Mouse (Mus musculus) myocyte (in vitro differentiated cells): Measurements from ENCODE around the gene 1700092M07Rik. TPM values are rescaled to one million over a fixed set of nuclear protein-coding genes. Genes with fewer than 3 reads are reported as not detected.

Experiments
- H3K27me3 ChIP-seq: one replicate; pipeline ENCODE4 v1.6.1; 2011; ENCODE audit not compliant: control insufficient read depth, insufficient read depth, insufficient read length
- H3K36me3 ChIP-seq: one replicate; pipeline ENCODE4 v1.6.1; 2011; ENCODE audit not compliant: control insufficient read depth, insufficient read depth
- H3K4me2 ChIP-seq: one replicate; pipeline ENCODE4 v1.6.1; 2011; ENCODE audit warnings: low read depth, control low read depth
- H3K4me3 ChIP-seq: one replicate; pipeline ENCODE4 v1.5.1; 2011; ENCODE audit warnings: mild to moderate bottlenecking, control low read depth, moderate library complexity
- H3K79me2 ChIP-seq: one replicate; pipeline ENCODE4 v1.6.1; 2011; ENCODE audit not compliant: control insufficient read depth, insufficient read depth
- H3ac ChIP-seq: one replicate; pipeline ENCODE4 v1.6.1; 2011; ENCODE audit not compliant: control insufficient read depth, insufficient read length
- CEBPB ChIP-seq: IDR thresholded peaks from 2 replicates; pipeline ENCODE4 v1.6.1; 2011; ENCODE audit warnings: mild to moderate bottlenecking, moderate library complexity; ENCODE audit not compliant: poor library complexity, insufficient read depth, severe bottlenecking
- E2F4 ChIP-seq: IDR thresholded peaks from one replicate; pipeline ENCODE4 v1.6.1; 2011; ENCODE audit warnings: mild to moderate bottlenecking, control low read depth, moderate library complexity; ENCODE audit not compliant: insufficient read depth
- MAX ChIP-seq: IDR thresholded peaks from one replicate; pipeline ENCODE4 v1.6.1; 2011; ENCODE audit warnings: low read depth, mild to moderate bottlenecking, control low read depth
- MYOD1 ChIP-seq, 3 experiments: IDR thresholded peaks; one replicate each; pipeline ENCODE4 v1.6.1; 2011; ENCODE audit warnings: control low read depth in 2 of 3, low read depth in 2 of 3, mild to moderate bottlenecking in 2 of 3, moderate library complexity in 1 of 3; ENCODE audit not compliant: insufficient read length in 2 of 3, control insufficient read depth in 1 of 3
- MYOG ChIP-seq, 3 experiments: IDR thresholded peaks; one replicate each; pipeline ENCODE4 v1.6.1; 2011; ENCODE audit warnings: control low read depth in 2 of 3, low read depth in 2 of 3, mild to moderate bottlenecking in 2 of 3; ENCODE audit not compliant: insufficient read length in 2 of 3, control insufficient read depth in 1 of 3, insufficient read depth in 1 of 3
- POLR2A ChIP-seq: IDR thresholded peaks from one replicate; pipeline ENCODE4 v1.6.1; 2011; ENCODE audit warnings: low read depth, mild to moderate bottlenecking, control low read depth, moderate library complexity; ENCODE audit not compliant: insufficient read length
- POLR2AphosphoS2 ChIP-seq: IDR thresholded peaks from one replicate; pipeline ENCODE4 v1.6.1; 2011; ENCODE audit warnings: low read depth, control low read depth; ENCODE audit not compliant: insufficient read length
- REST ChIP-seq: IDR thresholded peaks from one replicate; pipeline ENCODE4 v1.6.1; 2011; ENCODE audit warnings: mild to moderate bottlenecking, control low read depth, moderate library complexity; ENCODE audit not compliant: insufficient read depth, insufficient read length
- SRF ChIP-seq: IDR thresholded peaks from one replicate; pipeline ENCODE4 v1.6.1; 2011; ENCODE audit warnings: low read depth; ENCODE audit not compliant: control insufficient read depth, insufficient read length
- TCF12 ChIP-seq: IDR thresholded peaks from one replicate; pipeline ENCODE4 v1.6.1; 2011; ENCODE audit warnings: mild to moderate bottlenecking, control low read depth; ENCODE audit not compliant: poor library complexity, insufficient read depth, severe bottlenecking
- TCF3 ChIP-seq: IDR thresholded peaks from one replicate; pipeline ENCODE4 v1.6.1; 2011; ENCODE audit warnings: low read depth, control low read depth; ENCODE audit not compliant: insufficient read length
- USF1 ChIP-seq: IDR thresholded peaks from one replicate; pipeline ENCODE4 v1.6.1; 2011; ENCODE audit warnings: low read depth, mild to moderate bottlenecking, control low read depth, moderate library complexity
- polyA plus RNA-seq: library from polyadenylated mRNA; unstranded; fragments of >200 nt; fragmentation: generic; extraction: Trizol; gene quantifications from one replicate; pipeline ENCODE4 v1.2.1, GENCODE M21; 2012; ENCODE audit warnings: missing spikeins

1700092M07Rik gene
- polyA plus RNA-seq, 1 experiment = 0.94 TPM

- no peak overlapping the region for H3K4me3 ChIP-seq
- TF ChIP-seq MYOG (IDR thresholded peaks at IDR 0.05; ENCODE audit: control insufficient read depth in 1 of 3, insufficient read depth in 1 of 3, insufficient read length in 2 of 3, low read depth in 2 of 3) (no peak), MAX (no peak), SRF (no peak), MYOD1 (IDR thresholded peaks at IDR 0.05; ENCODE audit: control insufficient read depth in 1 of 3, insufficient read length in 2 of 3, low read depth in 2 of 3) (no peak), TCF12 (no peak), USF1 (no peak), POLR2A (no peak)
- peaks cover 68% of the 10 kb centered on the region for H3K79me2 ChIP-seq
- H3K4me2 ChIP-seq = peak overlapping the region; percentile 67
- H3ac ChIP-seq = no peak overlapping the region
- no peaks in the 10 kb centered on the region for H3K27me3 ChIP-seq
- peaks cover 27% of the 10 kb centered on the region for H3K36me3 ChIP-seq
These were observed 19.1 kb upstream of the 1700092M07Rik start for GRCm38 (mm10) chr19:8721378-8721777.

DNA sequence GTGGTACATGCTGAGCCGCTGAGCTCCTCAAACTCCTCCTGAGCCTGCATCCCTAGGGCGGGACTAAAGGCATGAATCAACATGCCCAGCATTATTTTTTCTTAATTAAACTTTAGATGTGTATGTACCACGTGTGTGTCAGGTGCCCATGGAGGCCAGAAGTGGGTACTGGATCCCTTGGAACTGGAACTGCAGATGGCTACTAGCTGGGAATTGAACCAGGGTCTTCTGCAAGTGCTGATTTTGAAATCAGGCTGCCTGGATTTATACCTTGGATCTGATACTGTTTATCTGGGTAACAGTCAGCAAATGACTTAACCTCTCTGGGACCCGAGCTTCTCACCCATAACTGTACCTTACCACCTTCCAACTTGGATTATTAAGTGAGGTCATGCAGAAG is 18.5 kb upstream of the 1700092M07Rik start:
- peak overlapping the region; percentile 67 for H3K4me2 ChIP-seq
- no peaks in the 10 kb centered on the region for H3K27me3 ChIP-seq
- no peak for TF ChIP-seq POLR2A
- TF ChIP-seq MYOD1 (IDR thresholded peaks at IDR 0.05; ENCODE audit: control insufficient read depth in 1 of 3, insufficient read length in 2 of 3, low read depth in 2 of 3) = no peak
- TF ChIP-seq REST = no peak
- no peak for TF ChIP-seq E2F4
- no peak for TF ChIP-seq TCF3
- no peak for TF ChIP-seq MAX
- no peak for TF ChIP-seq USF1
- no peak for TF ChIP-seq SRF
- no peak for TF ChIP-seq MYOG (IDR thresholded peaks at IDR 0.05; ENCODE audit: control insufficient read depth in 1 of 3, insufficient read depth in 1 of 3, insufficient read length in 2 of 3, low read depth in 2 of 3)
- no peak for TF ChIP-seq POLR2AphosphoS2
- TF ChIP-seq TCF12 = no peak
- TF ChIP-seq CEBPB = no peak
- H3K79me2 ChIP-seq = peaks cover 65% of the 10 kb centered on the region
- H3K4me3 ChIP-seq = peak overlapping the region; percentile 97
- H3ac ChIP-seq = peak overlapping the region; percentile 26
- peaks cover 34% of the 10 kb centered on the region for H3K36me3 ChIP-seq

DNA sequence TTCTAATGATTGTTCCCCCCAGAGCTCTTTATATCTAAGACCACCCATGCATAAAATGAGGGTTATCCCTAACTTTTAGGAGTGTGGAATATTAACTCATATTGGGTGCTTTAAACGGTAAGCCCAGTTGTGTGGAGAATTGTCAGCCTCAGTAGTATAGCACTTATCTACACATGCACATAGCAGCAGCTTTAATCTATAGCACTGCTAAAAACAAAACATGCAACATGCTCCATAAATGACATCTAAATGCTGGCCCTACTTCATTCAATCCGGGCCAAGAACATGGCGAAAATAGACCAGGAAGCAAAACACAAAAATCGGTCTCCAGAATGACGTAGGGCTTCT is 18.0 kb upstream of the 1700092M07Rik start:
- TF ChIP-seq SRF (no peak), TCF12 (no peak), CEBPB (no peak), MAX (no peak), USF1 (no peak), MYOD1 (IDR thresholded peaks at IDR 0.05; ENCODE audit: control insufficient read depth in 1 of 3, insufficient read length in 2 of 3, low read depth in 2 of 3) (no peak), POLR2A (no peak), MYOG (IDR thresholded peaks at IDR 0.05; ENCODE audit: control insufficient read depth in 1 of 3, insufficient read depth in 1 of 3, insufficient read length in 2 of 3, low read depth in 2 of 3) (no peak), REST (no peak), E2F4 (no peak), POLR2AphosphoS2 (no peak)
- H3ac ChIP-seq = peak overlapping the region; percentile 26
- no peaks in the 10 kb centered on the region for H3K27me3 ChIP-seq
- H3K79me2 ChIP-seq = peaks cover 61% of the 10 kb centered on the region
- peak overlapping the region; percentile 97 for H3K4me3 ChIP-seq
- H3K36me3 ChIP-seq = peaks cover 35% of the 10 kb centered on the region
- H3K4me2 ChIP-seq = peak overlapping the region; percentile 67

- Histone ChIP-seq H3K4me2 (peak within 1 kb of the TSS; percentile 94), H3K27me3 (no peaks in the 10 kb centered on the region), H3ac (peak within 1 kb of the TSS; percentile 26), H3K79me2 (peaks cover 58% of the 10 kb centered on the region), H3K4me3 (peak within 1 kb of the TSS; percentile 97), H3K36me3 (peaks cover 35% of the 10 kb centered on the region)
- peak; percentile 51 for TF ChIP-seq E2F4
- TF ChIP-seq POLR2AphosphoS2 = peak; percentile 85
- TF ChIP-seq MYOG (IDR thresholded peaks at IDR 0.05; ENCODE audit: control insufficient read depth in 1 of 3, insufficient read depth in 1 of 3, insufficient read length in 2 of 3, low read depth in 2 of 3) = no peak
- TF ChIP-seq MAX = peak; percentile 75
- peak; percentile 83 for TF ChIP-seq POLR2A
- peak; percentile 78 for TF ChIP-seq SRF
These were observed 17.5 kb upstream of the 1700092M07Rik start, which contains the start of gene Slc3a2 for GRCm38 (mm10) chr19:8722907-8723573. Gene Slc3a2, minus strand, starts transcription at chr19:8723369.
